Mouse (Mus musculus) frontal cortex, postnatal 36 days (tissue): ENCODE results near the gene Akap11.

ENCODE experiments used
- DNase-seq, 2 experiments: peaks; one replicate each; pipeline ENCODE4 v3.0.0; 2022; ENCODE audit warnings: low spot score in 2 of 2

Akap11 gene

DNA sequence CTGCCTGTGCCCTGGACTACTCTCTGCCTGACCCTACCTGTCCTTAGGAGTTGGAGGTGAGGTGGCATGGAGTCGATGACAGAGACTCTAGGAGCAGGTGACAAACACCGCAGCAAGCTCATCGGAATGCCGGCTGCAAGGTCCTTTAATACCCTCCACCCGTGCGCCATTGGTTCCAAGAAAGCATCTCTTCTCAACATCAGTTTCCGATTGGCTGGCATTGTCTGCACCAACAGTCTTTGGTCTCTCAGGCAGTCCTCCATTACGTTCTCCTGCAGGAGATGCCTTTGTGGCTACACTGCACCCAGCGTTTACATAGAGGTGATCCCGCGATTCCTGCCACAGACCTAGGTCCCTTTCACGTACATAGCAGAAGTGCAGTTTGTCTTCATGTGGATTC lies 88.6 kb downstream of the Akap11 start:
- no peak for DNase-seq

DNA sequence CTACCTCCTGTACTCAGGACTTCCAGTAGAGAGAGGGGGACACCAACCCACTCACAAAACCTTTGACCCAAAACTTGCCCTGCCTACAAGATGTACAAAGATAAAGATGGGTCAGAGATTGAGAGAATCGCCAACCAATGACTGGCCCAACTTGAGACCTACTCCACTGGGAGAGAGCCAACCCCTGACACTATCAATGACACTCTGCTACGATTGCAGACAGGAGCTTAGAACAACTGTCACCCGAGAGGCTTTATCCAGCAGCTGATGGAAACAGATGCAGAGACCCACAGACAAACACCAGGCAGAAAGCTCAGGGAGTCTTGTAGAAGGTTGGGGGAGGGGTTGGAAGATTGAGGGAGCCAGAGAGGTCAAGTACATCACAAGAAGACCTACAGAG lies 89.1 kb downstream of the Akap11 start:
- DNase-seq = no peak
